In genomic region chr11:58867039-58867953, GRCm38 (mm10) we compare ENCODE assay signal across 8 mouse cellular contexts. TPM values are rescaled to one million over a fixed set of nuclear protein-coding genes. Genes with fewer than 3 reads are reported as not detected.
DNase-seq lines count a peak whose midpoint lies in the region; ATAC-seq and TF ChIP-seq lines count a peak whose summit lies in the region.

Gene 2810021J22Rik (plus strand): TSS chr11:58867216.

- H3K9ac ChIP-seq in embryonic facial prominence, embryonic 11.5 days (replicated peaks; ENCODE audit: low read length), result peak within 1 kb of the TSS; percentile 83
- peak within 1 kb of the TSS; percentile 79 for H3K9ac ChIP-seq in limb, embryonic 11.5 days (ENCODE audit: low read length)
- H3K9ac ChIP-seq in midbrain, embryonic 13.5 days (replicated peaks), result peak within 1 kb of the TSS; percentile 90

- H3K27ac ChIP-seq in embryonic facial prominence, embryonic 11.5 days (replicated peaks; ENCODE audit: low read depth, low read length), result peak within 1 kb of the TSS; percentile 20; the same call in 1 of the 2 replicates
- H3K27ac ChIP-seq in limb, embryonic 11.5 days (replicated peaks; ENCODE audit: low read depth, low read length), result peak within 1 kb of the TSS; percentile 36; the same call in 1 of the 2 replicates
- peak within 1 kb of the TSS; percentile 87 for H3K27ac ChIP-seq in midbrain, embryonic 13.5 days
- 0 out of 2 replicates have a peak within 1 kb of the TSS, but pooled peaks have one; percentile 2 for H3K27ac ChIP-seq in small intestine, adult 2 months (ENCODE audit: insufficient read depth, low read depth, low read length)

- H3K36me3 ChIP-seq in embryonic facial prominence, embryonic 11.5 days (replicated peaks; ENCODE audit: control insufficient read depth, insufficient read depth, low read depth, low read length), result no peaks in the 10 kb centered on the region
- H3K36me3 ChIP-seq in limb, embryonic 11.5 days (ENCODE audit: control insufficient read depth, insufficient read depth, low read length), result peaks cover 2% of the 10 kb centered on the region; the same call in 1 of the 2 replicates
- peaks cover 24% of the 10 kb centered on the region for H3K36me3 ChIP-seq in midbrain, embryonic 13.5 days
- H3K36me3 ChIP-seq in small intestine, adult 2 months (ENCODE audit: control insufficient read depth, insufficient read depth, low read length), result 0 out of 2 replicates have a peak, but pooled peaks cover 3% of the 10 kb centered on the region

- peak; percentile 60 for TF ChIP-seq POLR2A in small intestine, adult 2 months (IDR thresholded peaks at IDR 0.05; ENCODE audit: low read depth, low read length)

- no peaks in the 10 kb centered on the region for H3K9me3 ChIP-seq in embryonic facial prominence, embryonic 11.5 days (replicated peaks; ENCODE audit: control insufficient read depth, low read length)
- no peaks in the 10 kb centered on the region for H3K9me3 ChIP-seq in limb, embryonic 11.5 days (ENCODE audit: control insufficient read depth, low read length)
- no peaks in the 10 kb centered on the region for H3K9me3 ChIP-seq in midbrain, embryonic 13.5 days

- H3K4me2 ChIP-seq in embryonic facial prominence, embryonic 11.5 days (ENCODE audit: low read depth, low read length), result peak within 1 kb of the TSS; percentile 80
- peak within 1 kb of the TSS; percentile 74 for H3K4me2 ChIP-seq in limb, embryonic 11.5 days (ENCODE audit: low read depth, severe bottlenecking)
- H3K4me2 ChIP-seq in midbrain, embryonic 13.5 days (replicated peaks), result peak within 1 kb of the TSS; percentile 85

- no peak for TF ChIP-seq CTCF in small intestine, adult 2 months (IDR thresholded peaks at IDR 0.05; ENCODE audit: extremely low read depth, insufficient read length, insufficient replicate concordance, low read depth, low read length)

- no peaks in the 10 kb centered on the region for H3K4me1 ChIP-seq in embryonic facial prominence, embryonic 11.5 days (ENCODE audit: control insufficient read depth, insufficient read depth, low read length)
- peaks cover 10% of the 10 kb centered on the region for H3K4me1 ChIP-seq in limb, embryonic 11.5 days (ENCODE audit: control insufficient read depth, insufficient read depth, low read length)
- H3K4me1 ChIP-seq in midbrain, embryonic 13.5 days (replicated peaks), result peaks cover 14% of the 10 kb centered on the region
- H3K4me1 ChIP-seq in small intestine, adult 2 months (ENCODE audit: control insufficient read depth, insufficient read depth, insufficient read length, low read length), result peaks cover 2% of the 10 kb centered on the region; the same call in 1 of the 2 replicates

- H3K4me3 ChIP-seq in embryonic facial prominence, embryonic 11.5 days (ENCODE audit: low read depth, low read length), result peak within 1 kb of the TSS; percentile 76
- H3K4me3 ChIP-seq in limb, embryonic 11.5 days (ENCODE audit: low read depth, low read length), result peak within 1 kb of the TSS; percentile 79
- peak within 1 kb of the TSS; percentile 80 for H3K4me3 ChIP-seq in midbrain, embryonic 13.5 days (replicated peaks)
- H3K4me3 ChIP-seq in small intestine, adult 2 months (ENCODE audit: low read depth, low read length), result peak within 1 kb of the TSS; percentile 64

- peak; percentile 79 for DNase-seq in layer of hippocampus, adult 11-12 months (ENCODE audit: low spot score)
- no peak for DNase-seq in layer of hippocampus, adult 9-10 months (ENCODE audit: low spot score)
- DNase-seq in embryonic facial prominence, embryonic 11.5 days (ENCODE audit: low spot score), result peak; percentile 88
- peak; percentile 96 for DNase-seq in heart, adult 11 months
- DNase-seq in kidney, adult 11 months, result peak; percentile 78
- peak; percentile 88 for DNase-seq in limb, embryonic 11.5 days (ENCODE audit: low spot score)

- 6% methylated on average over 37 of the region's 37 CpGs for WGBS in embryonic facial prominence, embryonic 11.5 days
- WGBS in limb, embryonic 11.5 days, result 6% methylated on average over 37 of the region's 37 CpGs
- 4% methylated on average over 37 of the region's 37 CpGs for WGBS in midbrain, embryonic 13.5 days
- WGBS in small intestine, adult 2 months, result 2% methylated on average over 37 of the region's 37 CpGs

- ATAC-seq in embryonic facial prominence, embryonic 11.5 days (replicated peaks; ENCODE audit: insufficient number of reproducible peaks, low FRiP score, low TSS enrichment, low read depth), result peak; percentile 86
- ATAC-seq in limb, embryonic 11.5 days (ENCODE audit: insufficient number of reproducible peaks, low FRiP score, low TSS enrichment, low read depth), result peak; percentile 72
- peak; percentile 95 for ATAC-seq in midbrain, embryonic 13.5 days

- H3K27me3 ChIP-seq in embryonic facial prominence, embryonic 11.5 days (ENCODE audit: control insufficient read depth, insufficient read depth, low read length), result no peaks in the 10 kb centered on the region
- no peaks in the 10 kb centered on the region for H3K27me3 ChIP-seq in limb, embryonic 11.5 days (ENCODE audit: control insufficient read depth, insufficient read depth, low read length)
- no peaks in the 10 kb centered on the region for H3K27me3 ChIP-seq in midbrain, embryonic 13.5 days
- H3K27me3 ChIP-seq in small intestine, adult 2 months (ENCODE audit: control insufficient read depth, insufficient read depth, low read length), result no peaks in the 10 kb centered on the region

RNA-seq across cellular contexts. Expression of gene 2810021J22Rik, which starts in this region (rescaled TPM):
- polyA plus RNA-seq in embryonic facial prominence, embryonic 11.5 days (2014; fragmentation: Nextera tagmentation; extraction: Ambion mirVana), result 10.4 and 11.2 TPM in 2 replicates
- polyA plus RNA-seq in limb, embryonic 11.5 days (2014; fragmentation: Nextera tagmentation; extraction: Ambion mirVana), result 9.4 and 10.4 TPM in 2 replicates
- 12.7 and 14.0 TPM in 2 replicates for polyA plus RNA-seq in midbrain, embryonic 13.5 days (2015; fragmentation: Nextera tagmentation; extraction: Ambion mirVana)
- polyA plus RNA-seq in small intestine, adult 2 months (2012; rRNA removed), result 0.57 and 1.0 TPM in 2 replicates

Comparison
In these comparisons a context has a peak if more than half of its experiments do, and no peak if none do; other contexts are left out.
1. H3K27ac ChIP-seq: peak in every context shown above with its lines; median percentile 87 in midbrain, embryonic 13.5 days; 36 in limb, embryonic 11.5 days; 20 in embryonic facial prominence, embryonic 11.5 days; 2 in small intestine, adult 2 months.